Mouse (Mus musculus) olfactory bulb, adult 2 months (tissue): Measurements from ENCODE around the gene Tenm4. TPM values are rescaled to one million over a fixed set of nuclear protein-coding genes. Genes with fewer than 3 reads are reported as not detected.

ENCODE experiments used
- H3K27ac ChIP-seq: fragments of 200-500 bp; 2 replicates; pipeline ENCODE4 v1.5.1; 2012; ENCODE audit warnings: low read depth, low read length; ENCODE audit not compliant: insufficient read depth
- H3K4me1 ChIP-seq: fragments of 200-500 bp; 2 replicates; pipeline ENCODE4 v1.6.1; 2012; ENCODE audit warnings: low read length; ENCODE audit not compliant: control insufficient read depth, insufficient read depth
- H3K4me3 ChIP-seq: fragments of 200-500 bp; 2 replicates; pipeline ENCODE4 v1.5.1; 2012; ENCODE audit warnings: mild to moderate bottlenecking, low read depth, low read length, moderate library complexity; ENCODE audit not compliant: insufficient read depth
- CTCF ChIP-seq: fragments of 200-500 bp; IDR thresholded peaks from 2 replicates; pipeline ENCODE4 v1.5.1; 2012; ENCODE audit warnings: low read depth, mild to moderate bottlenecking, low read length, moderate library complexity; ENCODE audit not compliant: insufficient read depth
- POLR2A ChIP-seq: fragments of 200-500 bp; IDR thresholded peaks from 2 replicates; pipeline ENCODE4 v1.6.1; 2012; ENCODE audit warnings: mild to moderate bottlenecking, low read depth, low read length, moderate library complexity; ENCODE audit not compliant: insufficient read depth
- WGBS: fragments of 180-500 bp; shearing (Covaris S2); methylation state at CpG from one replicate; pipeline ENCODE4 v1.1.7; 2018; 5-methylcytosine and 5-hydroxymethylcytosine counted together
- polyA plus RNA-seq: library from polyadenylated mRNA; stranded (reverse); fragments of >200 nt; gene quantifications from 2 replicates; pipeline ENCODE4 v1.2.4, GENCODE M21; 2012; ENCODE audit warnings: low replicate concordance; ENCODE audit not compliant: missing spikeins, insufficient read depth, insufficient read length

Gene Tenm4
- polyA plus RNA-seq, 1 experiment, result not detected

- H3K27ac ChIP-seq, result no peak overlapping the region
- H3K4me1 ChIP-seq, result peaks cover 7% of the 10 kb centered on the region; the same call in 1 of the 2 replicates
- TF ChIP-seq CTCF (no peak), POLR2A (no peak)
- no peak overlapping the region for H3K4me3 ChIP-seq
- WGBS, result 83% methylated on average over 3 of the region's 3 CpGs
These were observed 247.1 kb downstream of the Tenm4 start for GRCm38 (mm10) chr7:96418146-96418545.

DNA sequence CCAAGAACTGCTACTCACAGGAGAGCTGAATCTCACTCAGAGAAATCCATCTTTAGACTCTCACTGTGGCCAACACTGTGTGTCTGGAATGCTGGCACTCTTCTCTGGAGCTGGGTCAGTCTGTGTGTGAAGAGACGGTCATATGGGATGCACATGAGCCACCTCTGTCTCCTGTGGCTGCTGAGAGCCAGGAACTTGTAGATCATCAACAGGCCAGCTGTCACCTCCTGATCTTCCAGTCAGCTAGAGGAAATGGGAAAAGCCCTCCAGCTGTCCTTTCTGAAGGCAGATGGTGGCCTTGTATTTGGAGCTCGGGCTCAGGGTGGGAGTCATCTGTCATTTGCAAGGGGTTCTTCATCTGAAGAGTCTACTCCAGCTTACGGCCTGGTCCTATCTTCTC, 249.0 kb downstream of the Tenm4 start:
- WGBS, result 93% methylated on average over 3 of the region's 3 CpGs
- Histone ChIP-seq H3K4me1 (peaks cover 7% of the 10 kb centered on the region; the same call in 1 of the 2 replicates), H3K27ac (no peak overlapping the region), H3K4me3 (no peak overlapping the region)
- TF ChIP-seq CTCF (no peak), POLR2A (no peak)

GRCm38 (mm10) chr7:96420926-96421605, 250.0 kb downstream of the Tenm4 start:
- TF ChIP-seq POLR2A (no peak), CTCF (no peak)
- peaks cover 9% of the 10 kb centered on the region for H3K4me1 ChIP-seq
- WGBS, result 81% methylated on average over 9 of the region's 9 CpGs

GRCm38 (mm10) chr7:96426954-96427353, 255.9 kb downstream of the Tenm4 start:
- TF ChIP-seq CTCF (no peak), POLR2A (no peak)
- H3K4me1 ChIP-seq, result peaks cover 2% of the 10 kb centered on the region; the same call in 1 of the 2 replicates
- no peak overlapping the region for H3K27ac ChIP-seq
- WGBS, result 74% methylated on average over 8 of the region's 8 CpGs
- no peak overlapping the region for H3K4me3 ChIP-seq

More at GRCm38 (mm10) chr7:96420926-96421605, 250.0 kb downstream of the Tenm4 start:
- Histone ChIP-seq H3K4me3 (no peak overlapping the region), H3K27ac (no peak overlapping the region)

- 99% methylated on average over 2 of the region's 2 CpGs for WGBS
- no peak overlapping the region for H3K27ac ChIP-seq
- TF ChIP-seq CTCF (no peak), POLR2A (no peak)
- H3K4me3 ChIP-seq, result no peak overlapping the region
- H3K4me1 ChIP-seq, result no peaks in the 10 kb centered on the region; the same call in 1 of the 2 replicates
These were observed 262.3 kb downstream of the Tenm4 start for GRCm38 (mm10) chr7:96433307-96433706.

DNA sequence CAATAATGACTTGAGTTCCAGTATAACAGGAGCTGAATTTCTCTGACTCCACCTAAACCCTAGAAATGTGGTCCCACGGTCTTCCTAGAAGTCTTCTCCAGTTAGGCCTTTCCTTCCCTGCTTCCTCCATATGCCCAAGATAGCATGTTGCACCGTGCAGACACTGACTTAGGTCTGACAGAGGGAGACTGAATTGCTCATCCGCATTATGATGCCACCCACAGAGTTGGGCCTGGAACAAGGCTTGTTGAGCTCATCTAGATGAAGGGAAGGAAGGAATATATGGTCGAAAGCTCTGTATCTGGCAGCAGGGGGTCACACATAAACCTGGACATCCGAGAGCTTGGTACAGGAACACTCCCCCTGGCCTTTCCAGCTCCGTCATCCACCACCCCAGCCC, 267.3 kb downstream of the Tenm4 start:
- Histone ChIP-seq H3K4me1 (no peaks in the 10 kb centered on the region; the same call in none of the 2 replicates), H3K4me3 (no peak overlapping the region), H3K27ac (no peak overlapping the region)
- 79% methylated on average over 6 of the region's 6 CpGs for WGBS
- TF ChIP-seq POLR2A (no peak), CTCF (no peak)

- no peak overlapping the region for H3K4me3 ChIP-seq
- no peaks in the 10 kb centered on the region; the same call in none of the 2 replicates for H3K4me1 ChIP-seq
- no peak for TF ChIP-seq POLR2A
- TF ChIP-seq CTCF, result no peak
- no peak overlapping the region for H3K27ac ChIP-seq
These were observed 269.2 kb downstream of the Tenm4 start for GRCm38 (mm10) chr7:96440161-96440707.

GRCm38 (mm10) chr7:96445771-96446170, 274.7 kb downstream of the Tenm4 start:
- Histone ChIP-seq H3K27ac (no peak overlapping the region), H3K4me3 (no peak overlapping the region), H3K4me1 (0 out of 2 replicates have a peak, but pooled peaks cover 2% of the 10 kb centered on the region)
- WGBS, result 72% methylated on average over 8 of the region's 8 CpGs
- TF ChIP-seq CTCF, result no peak
- no peak for TF ChIP-seq POLR2A

- 74% methylated on average over 12 of the region's 12 CpGs for WGBS
- Histone ChIP-seq H3K4me1 (0 out of 2 replicates have a peak, but pooled peaks cover 2% of the 10 kb centered on the region), H3K27ac (no peak overlapping the region), H3K4me3 (no peak overlapping the region)
- TF ChIP-seq POLR2A, result no peak
- no peak for TF ChIP-seq CTCF
These were observed 276.9 kb downstream of the Tenm4 start for GRCm38 (mm10) chr7:96447806-96448397.
